In the genomic region with DNA sequence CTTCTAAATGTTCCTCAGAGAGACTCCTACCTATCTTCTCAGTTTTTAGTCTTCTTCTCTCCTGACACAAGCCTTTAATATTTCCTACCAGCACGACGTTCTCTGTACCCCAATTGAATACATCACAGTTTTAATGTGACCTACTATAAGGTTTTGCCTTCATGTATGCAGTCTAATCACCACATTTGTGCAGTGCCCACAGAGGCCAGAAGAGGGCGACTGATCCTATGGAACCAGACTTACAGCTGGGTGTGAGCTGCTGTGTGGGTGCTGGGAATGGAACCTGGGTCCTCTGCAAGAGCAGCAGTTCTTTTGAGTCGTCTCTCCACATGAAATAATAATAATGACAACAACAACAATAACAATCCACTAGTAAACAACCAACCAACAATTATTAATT, we compare ENCODE assay signal across 1 mouse cellular context.
A peak's percentile ranks its signal among the peaks of the same experiment; 100 is the strongest.
TF ChIP-seq lines count a peak whose summit lies in the region.

No protein-coding gene starts in this region.

TF ChIP-seq in CH12.LX, 34 proteins besides CTCF, POLR2A, EP300 and RAD21:
- TF ChIP-seq SMC3 (IDR thresholded peaks at IDR 0.05; ENCODE audit: low read depth, low read length) = peak; percentile 51; the same call in 1 of the 2 replicates
- TF ChIP-seq USF1 (IDR thresholded peaks at IDR 0.05; ENCODE audit: low read depth, low read length) = no peak
